Mouse (Mus musculus): Measurements from ENCODE around the gene Sh2b1. TPM values are rescaled to one million over a fixed set of nuclear protein-coding genes. Genes with fewer than 3 reads are reported as not detected.
"Not testable (repeated sequence)": the region's sequence is repeated elsewhere in the genome, so short reads cannot be mapped to it uniquely, and the experiment has no call there.

Sh2b1 gene
- polyA plus RNA-seq, 1 experiment from 2014 or later, result 69.5 TPM

DNA sequence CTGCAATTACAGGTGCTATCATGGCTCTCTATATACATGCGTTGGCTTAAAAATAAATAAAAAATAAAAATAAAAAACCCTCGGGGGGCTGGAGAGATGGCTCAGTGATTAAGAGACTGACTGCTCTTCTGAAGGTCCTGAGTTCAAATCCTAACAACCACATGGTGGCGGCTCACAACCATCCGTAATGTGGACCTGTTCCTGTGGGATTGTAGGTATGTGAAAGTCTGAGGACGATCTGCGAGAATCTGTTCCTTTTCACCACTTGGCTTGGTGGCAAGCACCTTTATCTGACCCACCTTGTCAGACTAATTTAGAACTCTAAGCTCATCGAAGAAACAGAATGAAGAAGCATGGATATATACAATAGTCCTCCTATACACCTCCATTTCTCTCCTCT lies 24.2 kb upstream of the Sh2b1 start:
- H3K4me2 ChIP-seq (replicated peaks), result no peak overlapping the region
- no peaks in the 10 kb centered on the region for H3K27me3 ChIP-seq
- H3K27ac ChIP-seq, result no peak overlapping the region
- 96% methylated on average over 7 of the region's 7 CpGs for WGBS
- H3K9ac ChIP-seq (replicated peaks), result no peak overlapping the region
- no peak for ATAC-seq
- H3K36me3 ChIP-seq, result peaks cover 69% of the 10 kb centered on the region
- H3K4me3 ChIP-seq (replicated peaks), result no peak overlapping the region
- H3K9me3 ChIP-seq, result no peaks in the 10 kb centered on the region
- H3K4me1 ChIP-seq (replicated peaks), result peaks cover 23% of the 10 kb centered on the region

DNA sequence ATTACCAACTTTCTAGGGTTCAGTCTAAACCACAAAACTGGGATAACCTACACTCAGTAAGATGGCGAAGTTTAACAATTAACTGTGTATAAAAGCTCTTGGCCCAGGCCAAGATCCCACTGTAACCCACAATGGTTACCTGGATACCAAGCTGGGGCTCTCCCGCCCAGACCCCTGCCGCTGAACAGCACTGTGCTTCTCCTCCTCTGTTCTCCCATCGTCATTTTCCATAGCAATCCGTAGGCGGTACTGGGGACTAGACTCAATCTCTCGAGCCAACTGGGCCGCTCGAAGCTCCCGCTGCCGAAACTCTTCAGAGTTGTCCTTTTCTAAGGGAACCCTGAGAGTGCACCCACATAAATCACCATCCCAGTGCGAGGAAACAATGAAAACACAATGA lies 22.7 kb upstream of the Sh2b1 start:
- Histone ChIP-seq H3K4me3 (replicated peaks) (no peak overlapping the region), H3K36me3 (peaks cover 83% of the 10 kb centered on the region), H3K4me2 (replicated peaks) (no peak overlapping the region), H3K27me3 (no peaks in the 10 kb centered on the region), H3K27ac (no peak overlapping the region), H3K4me1 (replicated peaks) (peaks cover 17% of the 10 kb centered on the region), H3K9me3 (no peaks in the 10 kb centered on the region), H3K9ac (replicated peaks) (no peak overlapping the region)
- ATAC-seq, result no peak
- WGBS, result 92% methylated on average over 12 of the region's 12 CpGs

DNA sequence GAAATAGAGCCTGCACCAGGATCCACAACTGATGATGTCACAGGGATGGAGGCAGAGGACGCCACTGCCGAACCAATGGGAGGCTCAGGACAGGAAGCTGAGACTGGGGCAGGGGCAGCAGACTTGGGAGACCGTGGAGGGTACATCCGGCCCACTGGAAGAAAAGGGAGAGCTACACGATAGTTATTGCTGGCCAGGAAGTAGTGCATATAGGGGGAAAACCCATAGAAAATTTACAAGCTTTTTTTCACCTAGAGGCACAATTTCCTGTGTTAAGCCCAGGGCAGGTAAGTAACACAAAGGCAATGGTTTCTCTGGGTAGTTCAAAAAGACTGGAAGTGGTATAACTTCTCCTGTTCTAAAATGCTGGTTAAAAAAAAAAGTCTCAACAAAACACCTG lies 21.3 kb upstream of the Sh2b1 start:
- Histone ChIP-seq H3K9me3 (no peaks in the 10 kb centered on the region), H3K27ac (no peak overlapping the region), H3K4me1 (replicated peaks) (peaks cover 15% of the 10 kb centered on the region), H3K4me2 (replicated peaks) (no peak overlapping the region), H3K4me3 (replicated peaks) (no peak overlapping the region), H3K9ac (replicated peaks) (no peak overlapping the region), H3K36me3 (peaks cover 97% of the 10 kb centered on the region), H3K27me3 (no peaks in the 10 kb centered on the region)
- no peak for ATAC-seq
- WGBS, result 92% methylated on average over 5 of the region's 5 CpGs

DNA sequence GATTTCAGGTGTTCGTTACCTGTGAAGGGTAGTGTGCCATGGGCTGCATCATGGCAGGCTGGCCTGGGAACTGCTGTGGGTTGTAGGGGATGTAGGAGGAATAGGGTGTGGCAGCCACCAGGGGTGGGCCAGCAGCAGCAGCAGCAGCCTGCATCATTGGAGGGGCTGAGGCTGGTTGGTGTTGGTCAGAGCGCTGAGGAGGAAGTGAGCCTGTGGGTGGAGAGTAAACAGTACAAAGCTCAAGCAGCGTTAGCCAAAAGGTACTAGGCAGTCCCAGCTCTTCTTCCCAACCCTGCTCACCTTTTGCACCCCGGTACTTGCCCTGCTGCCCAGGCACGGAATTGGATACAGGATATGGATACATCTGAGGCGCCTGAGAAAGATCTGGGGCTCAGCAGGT lies 18.9 kb upstream of the Sh2b1 start:
- ATAC-seq, result no peak
- 94% methylated on average over 6 of the region's 6 CpGs for WGBS
- no peaks in the 10 kb centered on the region for H3K4me1 ChIP-seq (replicated peaks)
- no peak overlapping the region for H3K9ac ChIP-seq (replicated peaks)
- H3K27me3 ChIP-seq, result no peaks in the 10 kb centered on the region
- no peak overlapping the region for H3K27ac ChIP-seq
- no peak overlapping the region for H3K4me2 ChIP-seq (replicated peaks)
- H3K4me3 ChIP-seq (replicated peaks), result no peak overlapping the region
- peaks cover 94% of the 10 kb centered on the region for H3K36me3 ChIP-seq
- no peaks in the 10 kb centered on the region for H3K9me3 ChIP-seq

DNA sequence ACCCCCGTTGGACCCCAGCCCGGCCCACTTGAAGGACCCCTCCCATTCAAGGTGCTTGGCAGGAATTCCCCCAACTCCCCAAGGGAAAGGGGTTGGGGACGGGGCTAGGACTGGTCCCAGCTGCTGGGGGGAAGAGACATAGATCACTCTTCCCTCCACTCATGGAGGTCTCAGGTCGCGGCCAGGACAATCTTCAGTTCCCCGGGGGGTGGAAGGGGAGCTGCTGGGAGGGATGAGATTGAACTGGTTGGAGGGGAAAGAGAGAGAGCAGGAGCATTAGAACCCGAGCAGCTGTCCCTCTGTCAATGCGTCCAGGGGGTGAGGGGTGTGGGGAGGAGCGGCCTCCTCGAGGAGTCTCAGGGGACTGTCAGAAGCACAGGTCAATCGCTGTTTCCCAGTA lies 16.7 kb upstream of the Sh2b1 start:
- H3K4me3 ChIP-seq (replicated peaks), result no peak overlapping the region
- no peak for ATAC-seq
- H3K9me3 ChIP-seq, result no peaks in the 10 kb centered on the region
- 59% methylated on average over 11 of the region's 11 CpGs for WGBS
- peaks cover 11% of the 10 kb centered on the region for H3K4me1 ChIP-seq (replicated peaks)
- H3K27ac ChIP-seq, result peak overlapping the region; percentile 39
- no peak overlapping the region for H3K9ac ChIP-seq (replicated peaks)
- no peak overlapping the region for H3K4me2 ChIP-seq (replicated peaks)
- no peaks in the 10 kb centered on the region for H3K27me3 ChIP-seq
- peaks cover 78% of the 10 kb centered on the region for H3K36me3 ChIP-seq

DNA sequence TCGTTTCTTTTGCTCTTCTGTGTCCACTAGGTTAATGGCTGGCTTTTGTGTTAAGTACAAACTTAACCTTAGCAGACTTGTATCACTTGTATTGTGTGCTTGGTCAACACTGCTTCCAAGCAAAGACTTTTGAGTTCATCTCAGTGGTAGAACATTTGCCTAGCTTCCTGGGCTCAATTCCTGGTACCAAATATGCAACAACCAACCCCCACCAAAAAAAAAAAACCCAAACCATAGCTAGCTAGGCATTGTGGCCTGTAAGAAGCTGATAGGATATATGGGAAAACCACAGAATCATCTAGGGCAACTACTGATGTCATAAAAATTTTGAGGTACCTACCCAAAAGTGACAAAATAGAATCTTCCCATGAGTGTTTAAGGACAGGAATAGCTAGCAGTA lies 15.8 kb upstream of the Sh2b1 start:
- Histone ChIP-seq H3K4me3 (replicated peaks) (no peak overlapping the region), H3K27me3 (no peaks in the 10 kb centered on the region), H3K9ac (replicated peaks) (no peak overlapping the region), H3K36me3 (peaks cover 69% of the 10 kb centered on the region), H3K4me2 (replicated peaks) (no peak overlapping the region), H3K4me1 (replicated peaks) (peaks cover 11% of the 10 kb centered on the region), H3K9me3 (no peaks in the 10 kb centered on the region), H3K27ac (no peak overlapping the region)
- ATAC-seq, result no peak
- WGBS, result 90% methylated on average over 1 of the region's 1 CpGs

DNA sequence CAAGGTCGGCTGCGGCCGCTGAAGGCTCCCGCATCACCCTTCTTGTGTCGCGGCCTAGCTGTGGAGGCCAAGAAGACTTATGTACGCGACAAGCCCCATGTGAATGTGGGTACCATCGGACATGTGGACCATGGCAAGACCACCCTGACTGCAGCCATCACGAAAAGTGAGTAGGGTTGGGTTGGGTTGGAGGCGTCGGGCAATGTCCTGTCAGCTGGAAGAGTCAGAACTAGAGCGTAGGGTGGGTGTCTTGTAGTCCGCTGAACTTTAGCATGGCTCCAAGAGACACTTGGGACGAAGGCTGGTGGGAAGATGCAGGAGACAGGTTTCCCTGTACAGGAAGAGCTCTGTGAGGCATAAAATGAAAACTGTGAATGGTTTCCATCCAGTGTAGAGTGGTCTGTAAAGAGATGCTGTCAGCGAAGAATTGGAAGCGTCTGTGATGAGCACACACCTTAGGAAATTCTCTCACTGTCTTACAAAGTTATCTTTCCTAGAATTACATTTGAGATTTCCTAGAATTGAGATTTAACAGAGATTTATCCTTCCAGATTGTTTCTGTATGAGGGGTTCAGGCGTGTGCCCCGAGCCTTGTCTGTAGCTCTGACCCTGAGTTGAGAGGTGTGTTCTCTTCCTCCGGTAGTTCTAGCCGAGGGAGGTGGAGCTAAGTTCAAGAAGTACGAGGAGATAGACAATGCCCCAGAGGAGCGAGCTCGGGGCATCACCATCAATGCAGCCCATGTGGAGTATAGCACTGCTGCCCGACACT lies 12.6 kb upstream of the Sh2b1 start:
- not testable (repeated sequence) for ATAC-seq, H3K9me3 ChIP-seq, H3K27me3 ChIP-seq
- H3K4me1 ChIP-seq (replicated peaks), result peaks cover 11% of the 10 kb centered on the region
- H3K9ac ChIP-seq (replicated peaks), result peak overlapping the region; percentile 80
- H3K36me3 ChIP-seq, result peaks cover 37% of the 10 kb centered on the region
- peak overlapping the region; percentile 99 for H3K4me2 ChIP-seq (replicated peaks)
- H3K27ac ChIP-seq, result 0 out of 2 replicates have a peak overlapping the region, but pooled peaks have one; percentile 81
- H3K4me3 ChIP-seq (replicated peaks), result peak overlapping the region; percentile 69
- WGBS, result 24% methylated on average over 23 of the region's 25 CpGs

DNA sequence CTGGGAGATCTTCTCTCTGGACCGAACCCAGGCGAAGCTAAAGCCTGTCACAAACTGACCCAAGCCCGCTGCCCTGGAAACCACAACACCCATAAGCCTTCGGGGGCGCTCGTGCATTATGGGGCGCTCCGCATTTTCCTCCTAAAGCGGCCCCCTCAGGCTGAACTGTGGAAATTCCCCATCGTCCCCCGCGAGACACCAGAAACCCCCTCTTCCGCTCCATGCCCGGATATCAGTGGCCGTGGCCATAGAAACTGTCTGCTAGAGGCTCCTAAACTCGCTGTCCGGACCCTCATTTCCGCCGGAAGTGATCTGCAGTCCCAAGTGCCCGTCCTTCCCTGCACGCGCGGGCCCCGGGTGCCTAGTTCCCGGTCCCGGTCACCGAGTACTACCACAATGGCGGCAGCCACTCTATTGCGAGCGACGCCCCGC lies 11.8 kb upstream of the Sh2b1 start, which contains the start of gene Tufm:
TSS of gene Tufm (plus strand) at position 310 of the 432 bp plus-strand sequence.
- peak within 1 kb of the TSS; percentile 81 for H3K27ac ChIP-seq
- under 1% methylated on average over 32 of the region's 32 CpGs for WGBS
- peak within 1 kb of the TSS; percentile 99 for H3K4me2 ChIP-seq (replicated peaks)
- peaks cover 29% of the 10 kb centered on the region for H3K36me3 ChIP-seq
- H3K27me3 ChIP-seq, result no peaks in the 10 kb centered on the region
- H3K9ac ChIP-seq (replicated peaks), result peak within 1 kb of the TSS; percentile 80
- no peaks in the 10 kb centered on the region for H3K9me3 ChIP-seq
- H3K4me3 ChIP-seq (replicated peaks), result peak within 1 kb of the TSS; percentile 69
- peak; percentile 96 for ATAC-seq
- H3K4me1 ChIP-seq (replicated peaks), result peaks cover 17% of the 10 kb centered on the region

DNA sequence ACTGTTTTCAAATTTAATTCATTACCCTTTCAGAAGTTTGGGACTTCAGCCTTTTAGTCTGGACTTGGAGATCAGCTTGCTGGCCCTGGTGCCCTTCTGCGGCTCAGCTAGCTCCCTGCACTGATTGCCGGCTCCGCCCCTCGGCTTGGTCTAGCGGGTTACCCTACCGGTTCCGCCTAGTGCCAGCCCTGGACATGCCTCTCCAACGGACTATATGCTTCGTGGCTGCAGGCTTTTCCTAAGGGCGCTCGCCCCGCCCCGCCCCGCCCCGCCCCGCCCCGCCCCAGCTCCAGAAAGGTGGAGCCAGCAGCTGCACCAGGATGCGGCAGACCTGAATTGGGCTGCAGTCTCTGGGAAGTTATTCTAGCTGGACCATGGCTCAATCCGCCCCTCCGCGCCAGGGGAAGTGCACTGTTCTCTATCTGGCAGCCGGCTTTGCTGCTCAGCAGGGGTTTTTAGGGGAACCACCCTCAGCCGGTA lies 7.2 kb upstream of the Sh2b1 start:
- ATAC-seq, result no peak
- Histone ChIP-seq H3K27me3 (no peaks in the 10 kb centered on the region), H3K4me2 (replicated peaks) (peak overlapping the region; percentile 55), H3K4me3 (replicated peaks) (peak overlapping the region; percentile 24), H3K36me3 (no peaks in the 10 kb centered on the region), H3K9me3 (peaks cover 5% of the 10 kb centered on the region; the same call in 1 of the 2 replicates), H3K9ac (replicated peaks) (peak overlapping the region; percentile 50), H3K27ac (no peak overlapping the region), H3K4me1 (replicated peaks) (peaks cover 6% of the 10 kb centered on the region; the same call in 1 of the 2 replicates)
- 0% methylated on average over 23 of the region's 23 CpGs for WGBS

DNA sequence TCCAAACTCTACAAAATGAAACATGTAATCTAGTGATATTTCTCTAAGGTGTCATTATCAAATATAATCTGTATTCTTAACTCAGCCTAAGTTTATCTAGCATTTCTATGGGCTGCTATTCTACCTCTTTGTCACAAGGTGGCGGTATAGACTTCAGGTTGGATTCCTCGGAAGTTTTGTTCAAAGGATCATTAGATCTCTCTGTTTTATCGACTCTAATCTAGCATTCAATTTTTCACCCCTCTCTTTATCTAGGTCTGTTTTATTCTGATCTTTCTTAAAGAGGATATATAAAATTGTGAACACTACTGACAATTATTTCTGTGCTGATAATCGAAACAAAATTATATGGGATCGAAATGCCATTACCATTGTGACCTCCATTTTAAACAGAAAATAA lies 6.5 kb upstream of the Sh2b1 start:
- no peak overlapping the region for H3K9ac ChIP-seq (replicated peaks)
- peaks cover 6% of the 10 kb centered on the region; the same call in 1 of the 2 replicates for H3K4me1 ChIP-seq (replicated peaks)

DNA sequence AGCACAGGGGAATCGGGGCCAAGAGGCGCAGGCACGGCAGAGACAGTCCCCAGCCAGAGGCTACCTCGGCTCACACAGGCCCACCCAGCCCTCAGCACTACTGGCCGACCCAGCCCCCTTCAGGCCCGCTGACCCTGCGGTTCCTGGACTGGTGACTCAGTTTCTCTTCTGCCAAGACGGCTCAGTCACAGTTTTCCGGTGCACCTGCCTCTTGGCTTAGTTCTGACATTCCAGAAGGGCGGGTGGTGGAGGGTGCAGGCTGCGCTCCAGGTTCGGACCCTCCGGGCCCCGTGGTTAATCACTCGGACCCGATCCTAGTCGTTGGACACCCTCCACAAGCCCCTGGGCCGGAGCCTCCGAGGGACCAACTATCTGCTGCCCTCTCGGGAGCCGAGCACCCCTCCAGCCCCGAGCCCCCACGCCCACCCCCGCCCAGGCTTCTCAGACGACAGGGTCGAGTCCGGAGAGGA lies 703 bp downstream of the Sh2b1 start:
- 2% methylated on average over 27 of the region's 27 CpGs for WGBS
- peaks cover 36% of the 10 kb centered on the region for H3K36me3 ChIP-seq
- H3K4me3 ChIP-seq (replicated peaks), result peak overlapping the region; percentile 92
- peak overlapping the region; percentile 96 for H3K27ac ChIP-seq
- H3K4me1 ChIP-seq (replicated peaks), result peaks cover 28% of the 10 kb centered on the region
- no peaks in the 10 kb centered on the region for H3K9me3 ChIP-seq
- no peaks in the 10 kb centered on the region for H3K27me3 ChIP-seq
- H3K4me2 ChIP-seq (replicated peaks), result peak overlapping the region; percentile 97
- ATAC-seq, result peak; percentile 69
- peak overlapping the region; percentile 94 for H3K9ac ChIP-seq (replicated peaks)

More for the DNA sequence above, 6.5 kb upstream of the Sh2b1 start:
- ATAC-seq, result no peak
- Histone ChIP-seq H3K9me3 (peaks cover 5% of the 10 kb centered on the region; the same call in 1 of the 2 replicates), H3K4me2 (replicated peaks) (no peak overlapping the region), H3K27me3 (no peaks in the 10 kb centered on the region), H3K36me3 (no peaks in the 10 kb centered on the region), H3K27ac (no peak overlapping the region), H3K4me3 (replicated peaks) (no peak overlapping the region)
- 26% methylated on average over 5 of the region's 5 CpGs for WGBS

DNA sequence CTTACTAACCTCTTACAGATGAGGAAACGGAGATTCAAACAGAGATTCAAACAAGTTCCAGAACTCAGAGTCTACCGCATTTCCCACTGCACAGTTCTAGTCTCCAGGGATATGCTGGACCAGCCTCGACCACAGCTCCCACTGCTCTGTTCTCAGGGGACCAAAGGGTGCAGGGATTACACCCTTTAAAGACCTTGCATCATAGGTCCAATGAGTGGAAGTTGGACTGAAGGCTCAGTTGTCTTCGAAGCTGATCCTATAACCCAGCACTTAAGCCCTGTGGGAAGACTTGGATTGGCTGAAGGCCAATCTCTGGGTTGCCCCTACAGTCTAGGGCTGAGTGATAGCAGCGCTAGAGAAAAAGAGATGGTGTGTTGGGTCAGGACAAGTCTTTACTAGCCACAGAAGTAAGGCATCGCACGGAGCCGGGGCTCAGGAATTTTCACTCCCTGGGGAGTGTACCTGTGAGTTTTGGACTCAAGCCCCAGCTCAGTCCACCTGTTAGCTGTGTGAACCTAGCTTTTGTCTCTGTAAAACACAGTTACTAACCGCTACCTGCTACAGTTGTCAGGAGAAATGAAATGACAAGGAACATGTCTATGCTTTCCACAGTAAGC lies 1.6 kb downstream of the Sh2b1 start:
- Histone ChIP-seq H3K27me3 (no peaks in the 10 kb centered on the region), H3K4me2 (replicated peaks) (peak overlapping the region; percentile 97), H3K27ac (no peak overlapping the region; the same call in 1 of the 2 replicates), H3K9ac (replicated peaks) (peak overlapping the region; percentile 94), H3K9me3 (no peaks in the 10 kb centered on the region), H3K36me3 (peaks cover 46% of the 10 kb centered on the region), H3K4me1 (replicated peaks) (peaks cover 28% of the 10 kb centered on the region), H3K4me3 (replicated peaks) (peak overlapping the region; percentile 92)
- 92% methylated on average over 9 of the region's 9 CpGs for WGBS
- no peak for ATAC-seq
